Mouse (Mus musculus): Measurements from ENCODE around the gene Kcnn1. TPM values are rescaled to one million over a fixed set of nuclear protein-coding genes. Genes with fewer than 3 reads are reported as not detected.
"Not testable (repeated sequence)": the region's sequence is repeated elsewhere in the genome, so short reads cannot be mapped to it uniquely, and the experiment has no call there.

Kcnn1 gene
- polyA plus RNA-seq, 1 experiment from 2014 or later, result 1.0 TPM

GRCm38 (mm10) chr8:70900872-70901387 lies 37.9 kb upstream of the Kcnn1 start:
- H3K27ac ChIP-seq (ENCODE audit: low read length), result no peak overlapping the region
- no peak overlapping the region for H3K9ac ChIP-seq (ENCODE audit: low read depth, low read length)
- no peaks in the 10 kb centered on the region for H3K9me3 ChIP-seq (ENCODE audit: control insufficient read depth, low read length)
- H3K4me2 ChIP-seq (ENCODE audit: low read depth, low read length), result no peak overlapping the region
- ATAC-seq, result no peak
- WGBS, result 75% methylated on average over 2 of the region's 2 CpGs
- no peaks in the 10 kb centered on the region for H3K36me3 ChIP-seq (ENCODE audit: control insufficient read depth, insufficient read depth, low read length)
- no peaks in the 10 kb centered on the region for H3K27me3 ChIP-seq (replicated peaks; ENCODE audit: control insufficient read depth, insufficient read depth, low read length)
- no peak overlapping the region for H3K4me3 ChIP-seq (ENCODE audit: low read length)
- H3K4me1 ChIP-seq (ENCODE audit: control insufficient read depth, insufficient read depth, low read length), result peaks cover 11% of the 10 kb centered on the region

DNA sequence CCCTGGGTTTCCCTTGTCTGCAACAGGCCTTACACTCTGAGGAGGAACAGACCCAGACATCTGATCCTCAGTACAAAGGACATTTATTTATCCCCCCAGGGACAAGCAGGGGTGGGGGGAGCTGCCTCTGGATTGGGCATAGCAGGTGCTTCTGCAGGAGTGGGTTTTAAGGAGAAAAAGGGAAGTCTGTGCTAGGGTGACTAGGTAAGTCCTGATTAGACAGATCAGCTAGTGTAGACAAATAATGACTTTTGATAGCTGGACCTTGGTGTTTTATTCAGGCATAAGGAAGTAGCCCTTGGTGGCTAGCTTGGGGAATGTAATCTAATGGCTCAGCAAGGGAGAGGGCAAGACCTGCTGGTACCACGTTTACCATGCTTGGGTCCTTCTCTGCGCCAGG lies 36.2 kb upstream of the Kcnn1 start:
- H3K9ac ChIP-seq (ENCODE audit: low read depth, low read length), result no peak overlapping the region
- 0 out of 2 replicates have a peak, but pooled peaks cover 6% of the 10 kb centered on the region for H3K4me1 ChIP-seq (ENCODE audit: control insufficient read depth, insufficient read depth, low read length)
- H3K9me3 ChIP-seq (ENCODE audit: control insufficient read depth, low read length), result no peaks in the 10 kb centered on the region
- no peak overlapping the region for H3K27ac ChIP-seq (ENCODE audit: low read length)
- 71% methylated on average over 2 of the region's 2 CpGs for WGBS
- H3K4me3 ChIP-seq (ENCODE audit: low read length), result no peak overlapping the region
- H3K36me3 ChIP-seq (ENCODE audit: control insufficient read depth, insufficient read depth, low read length), result peaks cover 10% of the 10 kb centered on the region
- H3K4me2 ChIP-seq (ENCODE audit: low read depth, low read length), result no peak overlapping the region
- no peaks in the 10 kb centered on the region for H3K27me3 ChIP-seq (replicated peaks; ENCODE audit: control insufficient read depth, insufficient read depth, low read length)
- ATAC-seq, result no peak

DNA sequence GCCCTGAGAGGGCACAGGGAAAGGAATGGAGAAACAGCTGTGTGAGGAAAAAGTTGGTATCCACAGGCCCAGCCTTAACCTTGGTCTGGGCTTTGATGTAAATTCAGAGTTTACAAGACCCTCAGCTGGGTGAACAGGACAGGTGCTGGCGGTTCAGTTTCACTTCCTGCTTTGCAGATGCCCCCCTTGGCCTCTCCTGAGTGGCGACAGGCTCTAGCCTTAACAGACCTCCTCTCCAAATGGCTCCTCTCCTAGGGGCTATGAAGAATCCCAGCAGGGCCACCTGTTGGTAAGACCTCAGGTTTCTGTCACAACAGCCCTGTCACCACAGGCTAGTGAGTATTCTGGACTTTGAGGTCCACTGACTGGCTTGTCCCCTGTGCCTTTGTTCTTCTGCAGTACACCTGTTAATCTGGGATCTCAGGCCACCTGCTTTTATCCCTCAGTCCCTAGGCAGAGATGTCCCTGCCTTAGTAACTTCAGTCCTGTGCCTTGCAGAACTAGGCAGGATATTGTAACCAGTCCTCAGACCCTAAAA lies 35.7 kb upstream of the Kcnn1 start:
- Histone ChIP-seq H3K4me1 (ENCODE audit: control insufficient read depth, insufficient read depth, low read length) (0 out of 2 replicates have a peak, but pooled peaks cover 6% of the 10 kb centered on the region), H3K9me3 (ENCODE audit: control insufficient read depth, low read length) (no peaks in the 10 kb centered on the region), H3K4me2 (ENCODE audit: low read depth, low read length) (no peak overlapping the region), H3K27me3 (replicated peaks; ENCODE audit: control insufficient read depth, insufficient read depth, low read length) (no peaks in the 10 kb centered on the region), H3K36me3 (ENCODE audit: control insufficient read depth, insufficient read depth, low read length) (peaks cover 13% of the 10 kb centered on the region), H3K9ac (ENCODE audit: low read depth, low read length) (peak overlapping the region; percentile 69), H3K27ac (ENCODE audit: low read length) (no peak overlapping the region), H3K4me3 (ENCODE audit: low read length) (no peak overlapping the region)
- 34% methylated on average over 2 of the region's 2 CpGs for WGBS
- no peak for ATAC-seq

GRCm38 (mm10) chr8:70897681-70898413 lies 34.8 kb upstream of the Kcnn1 start:
- H3K36me3 ChIP-seq (ENCODE audit: control insufficient read depth, insufficient read depth, low read length), result peaks cover 13% of the 10 kb centered on the region
- WGBS, result under 1% methylated on average over 20 of the region's 20 CpGs
- H3K4me3 ChIP-seq (ENCODE audit: low read length), result peak overlapping the region; percentile 82
- peak overlapping the region; percentile 43 for H3K4me2 ChIP-seq (ENCODE audit: low read depth, low read length)
- peak overlapping the region; percentile 81 for H3K27ac ChIP-seq (ENCODE audit: low read length)
- peak overlapping the region; percentile 69 for H3K9ac ChIP-seq (ENCODE audit: low read depth, low read length)
- peaks cover 6% of the 10 kb centered on the region; the same call in 1 of the 2 replicates for H3K27me3 ChIP-seq (replicated peaks; ENCODE audit: control insufficient read depth, insufficient read depth, low read length)
- ATAC-seq, result peak; percentile 49
- H3K4me1 ChIP-seq (ENCODE audit: control insufficient read depth, insufficient read depth, low read length), result peaks cover 8% of the 10 kb centered on the region
- no peaks in the 10 kb centered on the region for H3K9me3 ChIP-seq (ENCODE audit: control insufficient read depth, low read length)

DNA sequence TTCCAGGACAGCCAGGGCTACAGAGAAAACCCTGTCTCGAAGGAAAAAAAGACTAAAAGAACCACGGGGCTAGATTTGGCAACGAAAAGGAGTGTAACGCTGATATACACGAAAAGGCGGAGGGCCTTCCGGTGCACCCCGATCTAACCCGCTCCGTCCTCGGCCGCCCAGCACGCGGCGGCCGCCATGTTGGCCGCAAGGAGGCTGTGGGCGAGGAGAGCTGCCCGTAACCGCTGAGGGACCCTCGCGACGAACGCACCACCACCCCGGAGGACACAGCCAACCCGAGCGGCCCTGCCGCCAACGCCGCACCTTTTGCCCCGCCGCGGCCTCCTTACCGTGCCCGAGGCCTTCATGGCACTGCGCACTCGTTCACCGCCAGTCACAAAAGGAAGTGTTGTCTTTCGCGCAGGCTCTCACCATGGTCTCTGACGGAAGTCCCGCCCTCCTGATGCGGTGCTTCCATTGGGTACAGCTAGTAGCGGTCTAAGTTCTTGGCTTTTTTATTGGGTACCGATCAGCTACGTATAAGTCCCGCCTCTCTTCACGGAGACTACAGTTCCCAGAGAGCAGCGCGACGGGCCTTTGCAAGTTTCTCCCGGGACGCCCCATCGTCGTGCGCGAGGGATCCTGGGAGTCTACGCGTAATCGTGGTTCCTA lies 34.1 kb upstream of the Kcnn1 start, which contains the start of gene Rpl18a:
Gene Rpl18a, minus strand, starts transcription at position 392 of the 660 bp plus-strand sequence.
- Histone ChIP-seq H3K27ac (ENCODE audit: low read length) (peak within 1 kb of the TSS; percentile 81), H3K36me3 (ENCODE audit: control insufficient read depth, insufficient read depth, low read length) (peaks cover 13% of the 10 kb centered on the region), H3K4me2 (ENCODE audit: low read depth, low read length) (peak within 1 kb of the TSS; percentile 88), H3K9ac (ENCODE audit: low read depth, low read length) (peak within 1 kb of the TSS; percentile 90), H3K4me1 (ENCODE audit: control insufficient read depth, insufficient read depth, low read length) (peaks cover 15% of the 10 kb centered on the region), H3K27me3 (replicated peaks; ENCODE audit: control insufficient read depth, insufficient read depth, low read length) (peaks cover 13% of the 10 kb centered on the region; the same call in 1 of the 2 replicates), H3K9me3 (ENCODE audit: control insufficient read depth, low read length) (no peaks in the 10 kb centered on the region), H3K4me3 (ENCODE audit: low read length) (peak within 1 kb of the TSS; percentile 82)
- peak; percentile 98 for ATAC-seq
- WGBS, result 0% methylated on average over 60 of the region's 60 CpGs

DNA sequence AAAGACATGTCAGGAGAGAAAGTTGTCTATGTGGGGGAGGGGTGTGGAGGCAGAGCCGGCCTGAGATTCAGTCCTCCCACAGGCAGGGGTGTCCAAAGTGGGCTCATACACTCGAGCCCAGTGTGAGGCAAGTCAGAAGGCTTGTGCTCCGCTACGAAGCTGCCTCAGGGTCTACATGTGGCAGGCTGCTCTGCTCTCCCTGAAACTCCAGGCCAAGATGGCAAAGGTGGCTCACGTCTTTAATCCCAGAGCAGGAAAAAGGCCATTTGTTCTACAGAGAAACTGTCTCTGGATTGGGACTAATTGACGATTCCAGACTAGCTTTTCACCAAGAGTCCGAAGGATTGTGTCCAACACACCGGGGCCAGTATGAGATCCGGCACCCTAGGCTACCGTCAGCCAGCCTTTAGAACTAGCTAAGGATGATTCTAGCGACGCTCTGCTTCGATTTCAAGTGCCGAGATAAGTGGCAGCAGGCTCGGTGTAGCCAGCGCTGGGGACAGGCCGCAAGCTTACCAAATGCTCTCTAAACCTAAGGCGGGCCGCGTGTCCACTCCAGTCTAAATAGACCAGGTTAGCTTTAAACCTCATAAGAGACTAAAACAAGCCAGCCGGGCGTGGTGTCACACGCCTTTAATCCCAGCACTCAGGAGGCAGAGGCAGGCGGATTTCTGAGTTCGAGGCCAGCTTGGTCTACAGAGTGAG lies 33.4 kb upstream of the Kcnn1 start:
- no peaks in the 10 kb centered on the region for H3K9me3 ChIP-seq (ENCODE audit: control insufficient read depth, low read length)
- peak overlapping the region; percentile 88 for H3K4me2 ChIP-seq (ENCODE audit: low read depth, low read length)
- peaks cover 21% of the 10 kb centered on the region for H3K4me1 ChIP-seq (ENCODE audit: control insufficient read depth, insufficient read depth, low read length)
- ATAC-seq, result no peak
- 3% methylated on average over 25 of the region's 25 CpGs for WGBS
- peak overlapping the region; percentile 82 for H3K4me3 ChIP-seq (ENCODE audit: low read length)
- H3K9ac ChIP-seq (ENCODE audit: low read depth, low read length), result peak overlapping the region; percentile 90
- peaks cover 13% of the 10 kb centered on the region for H3K36me3 ChIP-seq (ENCODE audit: control insufficient read depth, insufficient read depth, low read length)
- peak overlapping the region; percentile 55 for H3K27ac ChIP-seq (ENCODE audit: low read length)
- peaks cover 20% of the 10 kb centered on the region; the same call in 1 of the 2 replicates for H3K27me3 ChIP-seq (replicated peaks; ENCODE audit: control insufficient read depth, insufficient read depth, low read length)

- Histone ChIP-seq H3K4me2 (ENCODE audit: low read depth, low read length) (peak overlapping the region; percentile 88), H3K36me3 (ENCODE audit: control insufficient read depth, insufficient read depth, low read length) (peaks cover 13% of the 10 kb centered on the region), H3K27me3 (replicated peaks; ENCODE audit: control insufficient read depth, insufficient read depth, low read length) (peaks cover 27% of the 10 kb centered on the region), H3K9ac (ENCODE audit: low read depth, low read length) (peak overlapping the region; percentile 90), H3K4me1 (ENCODE audit: control insufficient read depth, insufficient read depth, low read length) (peaks cover 21% of the 10 kb centered on the region), H3K4me3 (ENCODE audit: low read length) (peak overlapping the region; percentile 82)
- H3K27ac ChIP-seq (ENCODE audit: low read length); H3K9me3 ChIP-seq (ENCODE audit: control insufficient read depth, low read length); ATAC-seq: not testable (repeated sequence)
- 79% methylated on average over 22 of the region's 24 CpGs for WGBS
Observed at GRCm38 (mm10) chr8:70895571-70896259, 32.7 kb upstream of the Kcnn1 start.

DNA sequence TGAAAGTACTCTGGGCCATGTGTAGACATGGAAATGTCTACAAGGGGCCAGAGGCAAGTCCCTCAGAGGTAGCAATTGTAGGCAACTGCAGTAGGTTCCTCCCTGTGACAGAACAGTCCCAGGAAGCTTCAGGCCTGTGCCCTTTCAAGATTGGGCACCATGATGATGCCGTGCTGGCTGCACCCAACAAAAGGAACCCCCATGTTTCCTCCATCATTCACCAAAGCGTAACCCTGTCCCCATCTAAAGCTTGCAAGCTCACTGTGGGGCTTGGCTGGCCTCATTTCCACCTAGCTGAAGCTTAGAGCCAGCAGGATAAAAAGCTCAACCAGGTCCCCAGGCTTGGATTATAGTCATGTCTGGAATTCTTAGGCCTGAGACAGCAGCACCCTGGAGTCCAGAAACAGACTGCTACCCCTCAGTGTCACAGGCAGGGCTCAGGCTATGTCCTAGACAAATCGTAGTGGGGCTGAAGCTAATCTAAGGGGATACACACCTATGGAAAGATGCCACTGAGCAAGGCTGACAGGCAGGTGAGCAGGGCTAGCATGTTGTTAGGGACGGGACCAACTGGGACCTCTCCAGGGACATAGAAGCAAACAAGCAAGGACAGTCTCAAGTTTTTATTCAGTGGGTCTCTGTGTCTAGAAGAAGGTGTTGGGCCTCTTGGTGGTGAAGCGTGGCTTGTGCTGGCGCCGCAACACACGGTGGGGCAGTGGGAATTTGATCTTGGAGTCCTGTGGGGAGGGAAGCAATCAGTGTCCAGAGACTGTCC lies 31.9 kb upstream of the Kcnn1 start:
- Histone ChIP-seq H3K27ac (ENCODE audit: low read length) (no peak overlapping the region), H3K9me3 (ENCODE audit: control insufficient read depth, low read length) (no peaks in the 10 kb centered on the region), H3K4me2 (ENCODE audit: low read depth, low read length) (no peak overlapping the region), H3K27me3 (replicated peaks; ENCODE audit: control insufficient read depth, insufficient read depth, low read length) (peaks cover 32% of the 10 kb centered on the region), H3K9ac (ENCODE audit: low read depth, low read length) (no peak overlapping the region), H3K4me1 (ENCODE audit: control insufficient read depth, insufficient read depth, low read length) (peaks cover 21% of the 10 kb centered on the region), H3K4me3 (ENCODE audit: low read length) (no peak overlapping the region), H3K36me3 (ENCODE audit: control insufficient read depth, insufficient read depth, low read length) (peaks cover 13% of the 10 kb centered on the region)
- no peak for ATAC-seq
- WGBS, result 92% methylated on average over 8 of the region's 8 CpGs
